Mouse (Mus musculus): ENCODE results near the gene Gm36864.
"Not testable (repeated sequence)": the region's sequence is repeated elsewhere in the genome, so short reads cannot be mapped to it uniquely, and the experiment has no call there.

The Gm36864 gene

GRCm38 (mm10) chr7:44235909-44236308 lies at the start of gene Gm36864:
Gene Gm36864, plus strand, starts transcription at chr7:44236177.
- no peak for DNase-seq (ENCODE audit: low spot score)

DNA sequence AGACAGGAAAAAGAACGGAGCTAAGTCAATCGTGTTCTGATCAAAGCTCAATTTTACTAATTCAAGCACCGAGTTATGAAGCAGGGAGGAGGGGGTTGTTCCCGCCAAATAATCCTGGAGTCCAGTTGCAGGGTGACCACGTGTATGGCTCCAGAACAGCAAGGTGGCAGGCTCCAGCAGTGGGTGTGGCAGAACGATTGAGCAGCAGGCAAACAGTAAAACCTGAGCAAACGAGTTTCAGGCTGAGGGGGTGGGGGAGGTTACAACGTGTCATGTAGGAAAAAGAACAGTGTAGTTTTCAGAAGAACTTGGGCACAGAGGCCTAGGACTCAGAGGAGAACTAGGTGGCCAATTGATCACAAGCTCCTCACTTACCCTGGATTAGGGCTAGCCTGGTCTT lies 49.5 kb upstream of the Gm36864 start:
- not testable (repeated sequence) for DNase-seq (ENCODE audit: low spot score)

GRCm38 (mm10) chr7:44187936-44188335 lies 48.0 kb upstream of the Gm36864 start, which contains the start of gene Klk1b24:
Gene Klk1b24, plus strand, starts transcription at chr7:44188236.
- peak; percentile 18 for DNase-seq (ENCODE audit: low spot score)

DNA sequence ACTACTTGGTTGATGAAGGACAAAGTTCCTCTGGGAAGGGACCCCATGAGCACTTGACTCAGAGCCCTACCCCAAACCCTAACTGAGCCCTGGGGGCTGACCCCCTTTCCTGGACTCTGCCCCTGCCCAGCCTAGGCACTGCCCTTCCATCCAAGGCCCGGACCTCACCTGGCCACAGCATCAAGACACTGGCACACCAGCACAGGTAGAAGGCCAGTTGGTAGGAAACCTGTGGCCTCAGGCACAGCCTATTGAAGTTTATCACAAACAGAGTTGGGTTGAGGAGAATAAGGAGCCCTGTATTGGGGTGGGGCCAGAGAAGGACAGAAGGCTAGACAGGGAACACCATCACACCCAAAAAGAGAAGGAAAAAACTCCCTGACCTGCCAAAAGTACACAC lies 42.5 kb upstream of the Gm36864 start:
- not testable (repeated sequence) for DNase-seq (ENCODE audit: low spot score)

GRCm38 (mm10) chr7:44197891-44198290 lies 38.1 kb upstream of the Gm36864 start, which contains the start of gene Klk1b3:
Gene Klk1b3, plus strand, starts transcription at chr7:44198191.
- DNase-seq (ENCODE audit: low spot score): no peak

DNA sequence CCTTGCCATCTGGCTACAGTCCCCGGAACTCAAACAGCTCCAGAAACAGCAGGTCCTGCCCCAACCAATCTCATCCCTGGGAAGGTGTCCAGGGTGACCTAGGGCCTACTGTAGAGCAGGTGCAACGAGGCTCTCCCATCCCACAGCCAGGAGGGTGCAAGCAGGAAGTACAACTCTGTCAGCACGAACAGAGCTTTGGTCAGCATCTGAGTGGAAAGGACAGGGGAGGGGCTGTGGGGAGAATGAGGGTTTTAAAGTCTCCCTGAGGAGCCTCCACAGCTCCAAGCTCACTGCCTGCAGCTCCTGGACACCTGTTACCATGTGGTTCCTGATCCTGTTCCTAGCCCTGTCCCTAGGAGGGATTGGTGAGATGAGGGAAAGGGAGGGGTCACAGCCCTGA lies 28.8 kb upstream of the Gm36864 start, which contains the start of gene Klk1b4:
Gene Klk1b4, plus strand, starts transcription at position 301 of the 400 bp plus-strand sequence.
- not testable (repeated sequence) for DNase-seq (ENCODE audit: low spot score)

GRCm38 (mm10) chr7:44208307-44208706 lies 27.7 kb upstream of the Gm36864 start:
- DNase-seq (ENCODE audit: low spot score): no peak

- no peak for DNase-seq (ENCODE audit: low spot score)
Measured at GRCm38 (mm10) chr7:44215645-44216044, 20.3 kb upstream of the Gm36864 start, which contains the start of gene Klk1b5. Gene Klk1b5, plus strand, starts transcription at chr7:44215945.

DNA sequence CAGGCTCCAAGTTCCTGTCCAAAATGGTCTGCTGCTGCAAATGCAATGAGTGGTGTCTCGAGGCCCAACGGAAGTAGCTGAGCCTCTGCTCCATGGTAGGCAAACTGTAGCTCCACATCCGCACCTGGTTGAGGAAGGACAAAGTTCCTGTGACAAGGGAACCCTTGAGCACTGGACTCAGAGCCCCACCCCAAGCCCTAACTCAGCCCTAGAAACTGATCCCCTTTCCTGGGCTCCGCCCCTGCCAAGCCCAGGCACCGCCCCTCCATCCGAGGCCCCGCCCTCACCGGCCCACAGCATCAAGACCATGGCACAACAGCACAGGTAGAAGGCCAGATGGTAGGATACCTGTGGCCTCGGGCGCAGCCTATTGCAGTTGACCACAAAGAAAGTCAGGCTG lies 14.4 kb upstream of the Gm36864 start:
- not testable (repeated sequence) for DNase-seq (ENCODE audit: low spot score)

GRCm38 (mm10) chr7:44222335-44222734 lies 13.6 kb upstream of the Gm36864 start:
- not testable (repeated sequence) for DNase-seq (ENCODE audit: low spot score)

DNA sequence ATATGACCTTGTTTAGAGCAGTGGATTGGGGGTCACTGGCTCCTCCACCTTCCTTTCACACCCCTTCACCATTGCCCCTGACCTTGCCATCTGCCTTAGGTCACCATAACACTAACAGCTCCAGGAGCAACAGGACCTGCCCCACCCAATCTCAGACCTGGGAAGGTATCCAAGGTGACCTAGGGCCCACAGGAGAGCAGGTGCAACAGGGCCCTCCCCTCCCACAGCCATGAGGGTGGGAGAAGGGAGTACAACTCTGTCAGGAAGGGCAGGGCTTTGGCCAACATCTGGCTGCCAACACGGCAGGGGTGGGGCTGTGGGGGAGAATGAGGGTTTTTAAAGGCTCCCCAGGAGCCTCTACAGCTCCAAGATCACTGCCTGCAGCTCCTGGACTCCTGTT lies 10.9 kb upstream of the Gm36864 start, which contains the start of gene Klk1:
Gene Klk1, plus strand, starts transcription at position 285 of the 400 bp plus-strand sequence.
- DNase-seq (ENCODE audit: low spot score): no peak

DNA sequence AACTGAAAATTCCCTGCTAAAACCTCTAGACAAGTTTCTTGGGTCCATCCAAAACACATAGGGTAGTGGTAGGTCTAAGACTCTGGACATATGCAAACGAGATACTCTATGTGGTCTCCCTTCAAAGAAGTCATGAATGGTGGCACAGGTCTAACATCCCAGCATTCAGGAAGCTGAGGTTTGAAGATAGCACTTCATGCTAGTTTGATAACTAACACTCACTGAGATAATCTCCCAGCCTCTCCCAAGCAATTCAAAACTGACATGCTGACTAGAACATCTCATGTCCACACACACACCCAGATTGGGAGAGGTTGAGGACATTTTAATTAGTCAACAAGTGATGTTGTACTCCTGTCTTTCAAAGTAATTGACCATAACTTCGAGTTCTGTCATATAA lies 3.9 kb downstream of the Gm36864 start:
- DNase-seq (ENCODE audit: low spot score): no peak

DNA sequence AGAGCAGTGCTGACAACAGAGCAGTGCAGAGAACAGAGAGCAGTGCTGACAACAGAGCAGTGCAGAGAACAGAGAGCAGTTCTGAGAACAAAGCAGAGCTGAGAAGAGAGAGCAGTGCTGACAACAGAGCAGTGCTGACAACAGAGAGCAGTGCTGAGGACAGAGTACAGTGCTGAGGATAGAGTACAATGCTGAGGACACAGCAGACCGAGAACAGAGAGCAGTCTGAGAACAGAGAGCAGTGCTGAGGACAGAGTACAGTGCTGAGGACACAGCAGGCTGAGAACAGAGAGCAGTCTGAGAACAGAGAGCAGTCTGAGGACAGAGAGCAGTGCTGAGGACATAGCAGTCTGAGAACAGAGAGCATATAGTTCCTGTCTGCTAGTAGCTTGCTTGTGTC lies 4.7 kb downstream of the Gm36864 start:
- no peak for DNase-seq (ENCODE audit: low spot score)

DNA sequence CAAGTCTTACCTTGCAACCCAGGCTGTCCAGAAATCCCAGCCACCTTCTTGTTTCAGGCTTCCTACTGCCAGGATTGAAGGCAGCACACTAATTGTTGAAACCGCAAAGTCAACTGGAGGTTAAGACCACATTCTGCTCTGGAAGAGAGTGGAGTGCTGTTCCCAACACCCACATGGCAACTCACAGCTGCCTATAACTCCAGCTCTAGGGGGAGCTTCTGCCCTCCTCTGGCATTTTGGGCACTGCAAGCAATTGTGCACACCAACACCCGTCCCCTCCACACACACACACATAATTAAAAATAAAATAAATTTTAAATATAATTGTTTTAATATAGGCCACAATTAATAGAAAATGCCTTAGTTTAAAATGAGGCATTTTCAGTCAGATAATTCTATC lies 5.2 kb downstream of the Gm36864 start:
- DNase-seq (ENCODE audit: low spot score): no peak

- no peak for DNase-seq (ENCODE audit: low spot score)
Measured at GRCm38 (mm10) chr7:44244080-44244479, 8.1 kb downstream of the Gm36864 start.

DNA sequence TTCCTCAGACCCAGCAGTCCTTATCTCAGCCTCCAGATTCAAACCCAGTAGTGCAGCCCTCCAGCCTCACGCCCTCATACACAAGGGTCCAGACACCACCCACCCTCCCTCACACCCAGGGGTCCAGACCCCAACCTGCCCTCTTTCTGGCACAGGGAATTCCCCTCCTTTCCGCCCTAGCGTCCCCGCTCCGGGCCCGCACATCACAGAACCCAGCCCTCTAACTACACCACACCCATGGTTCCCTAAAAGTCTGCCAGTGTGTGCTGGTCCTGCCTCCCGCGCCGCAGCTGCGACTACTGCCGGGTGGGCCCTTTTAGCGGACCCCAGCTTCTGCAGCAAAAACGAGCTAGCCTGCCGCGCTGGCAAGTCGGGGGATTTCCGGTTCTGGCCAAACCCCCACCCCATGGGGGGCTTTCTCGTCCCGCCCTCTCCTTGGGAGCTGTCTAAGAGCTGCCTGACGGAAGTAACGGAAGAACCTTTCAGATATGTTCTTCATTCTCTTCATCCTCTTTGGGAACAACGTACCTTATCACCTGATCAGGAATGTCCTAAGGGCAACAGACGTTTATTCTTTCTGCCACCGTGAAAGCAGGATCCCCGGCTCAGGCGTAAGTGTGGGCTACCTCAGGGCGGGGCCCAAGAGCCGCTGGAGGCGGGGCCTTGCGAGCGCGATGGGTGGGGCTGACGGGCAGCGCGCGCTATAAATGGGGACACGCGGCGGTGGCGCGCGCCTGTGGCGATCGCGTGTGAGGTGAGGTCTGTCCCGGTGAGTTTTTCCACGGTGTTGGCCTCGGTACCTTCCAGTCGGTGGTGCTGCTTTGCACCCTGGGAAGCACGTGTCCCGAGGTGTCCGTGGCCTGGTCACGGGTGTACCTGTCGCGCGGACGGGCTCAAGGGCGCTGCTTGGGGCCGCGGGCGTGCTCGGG lies 10.3 kb downstream of the Gm36864 start, which contains the start of the genes 1700028J19Rik and 2410002F23Rik:
Gene 1700028J19Rik, minus strand, starts transcription at position 641 of the 929 bp plus-strand sequence.
Gene 2410002F23Rik, plus strand, starts transcription at position 668 of the 929 bp plus-strand sequence.
- DNase-seq (ENCODE audit: low spot score): peak; percentile 91

DNA sequence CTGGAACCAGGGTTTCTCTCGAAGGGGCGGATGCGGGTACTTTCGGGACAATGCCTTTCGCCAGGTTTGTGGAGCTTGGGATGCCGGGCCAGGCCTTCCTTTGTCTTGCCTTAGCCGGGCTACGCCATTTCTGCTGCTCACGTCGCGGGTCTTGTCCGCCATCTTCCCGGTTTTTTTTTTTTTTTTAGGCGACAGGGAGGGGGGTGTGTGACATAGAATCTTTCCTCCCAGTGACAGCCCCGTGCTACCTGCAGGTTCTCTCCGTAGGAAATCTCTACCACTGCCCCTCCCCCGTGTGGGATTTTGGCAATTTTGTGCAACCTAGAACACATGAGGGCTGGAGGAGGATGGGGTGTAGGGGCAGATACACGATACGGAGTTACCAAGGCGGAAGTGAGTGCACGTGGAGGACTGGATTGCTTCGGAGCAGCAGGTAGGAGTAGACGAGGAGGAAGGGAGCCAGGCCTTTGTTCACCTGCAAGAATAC lies 11.1 kb downstream of the Gm36864 start:
- peak; percentile 73 for DNase-seq (ENCODE audit: low spot score)

- no peak for DNase-seq (ENCODE audit: low spot score)
Measured at GRCm38 (mm10) chr7:44247971-44248370, 12.0 kb downstream of the Gm36864 start.

DNA sequence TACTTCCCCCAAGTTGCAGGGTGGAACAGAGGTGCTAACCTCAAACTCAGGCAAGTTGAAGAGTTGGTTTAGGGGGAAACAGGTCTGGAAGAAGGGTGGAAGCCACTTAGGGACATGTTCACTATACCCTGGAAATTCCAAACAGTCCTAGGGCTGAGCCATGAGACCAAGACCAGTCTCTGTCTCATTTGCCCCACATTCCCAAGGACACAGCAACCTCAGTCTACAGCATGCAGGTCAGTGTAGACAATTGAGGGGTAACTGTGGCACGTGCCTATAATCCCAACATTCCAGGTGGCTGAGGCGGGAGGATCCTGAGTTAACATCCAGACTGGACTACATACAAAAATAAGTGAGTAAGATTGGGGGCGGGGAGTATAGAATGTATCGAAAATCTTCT lies 13.3 kb downstream of the Gm36864 start:
- no peak for DNase-seq (ENCODE audit: low spot score)

GRCm38 (mm10) chr7:44250732-44251275 lies 14.8 kb downstream of the Gm36864 start:
- not testable (repeated sequence) for DNase-seq (ENCODE audit: low spot score)

DNA sequence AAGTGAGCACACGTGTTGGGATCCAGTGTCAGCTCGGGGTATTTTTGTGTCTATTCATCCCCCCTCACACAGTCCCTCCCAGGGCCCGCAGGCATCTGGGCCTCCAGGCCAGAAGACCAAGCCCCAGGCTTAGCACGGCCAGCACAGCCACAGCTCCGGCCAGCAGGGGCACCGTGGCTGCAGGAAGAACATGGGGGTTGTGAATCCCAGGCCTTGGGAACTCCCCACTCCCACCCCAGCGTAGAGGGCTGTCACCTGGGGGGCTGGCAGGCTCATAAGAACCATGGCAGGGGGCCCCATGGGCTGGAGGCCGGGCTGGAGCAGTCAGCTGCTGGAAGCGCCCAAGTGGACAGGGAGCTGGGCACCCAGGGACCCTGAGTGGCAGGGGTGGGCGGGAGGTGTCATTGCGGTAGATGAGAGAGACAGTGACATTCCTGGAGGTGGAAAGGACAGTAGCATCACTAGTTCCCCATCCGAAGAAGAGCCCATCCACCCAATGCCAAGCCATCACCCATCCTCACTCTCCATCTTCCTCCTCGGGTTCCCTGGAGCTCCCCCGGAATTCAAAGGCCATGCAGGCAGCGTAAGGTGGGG lies 17.1 kb downstream of the Gm36864 start:
- no peak for DNase-seq (ENCODE audit: low spot score)

- DNase-seq (ENCODE audit: low spot score): no peak
Measured at GRCm38 (mm10) chr7:44254930-44255329, 19.0 kb downstream of the Gm36864 start.

All from testis, postnatal 14 days (tissue).